Mouse (Mus musculus) c-Kit-positive CD71-negative TER-119-negative erythroid progenitor cells, embryonic 14.5 days (primary cell): Measurements from ENCODE around the gene Fam69a.
A peak's percentile ranks its signal among the peaks of the same experiment; 100 is the strongest.
"Not testable (repeated sequence)": the region's sequence is repeated elsewhere in the genome, so short reads cannot be mapped to it uniquely, and the experiment has no call there.

Experiments
- DNase-seq: peaks from one replicate; pipeline ENCODE4 v3.0.0-alpha.2; 2013; ENCODE audit warnings: low read depth

Fam69a gene

GRCm38 (mm10) chr5:107946475-107946874 is 40.4 kb downstream of the Fam69a start:
- no peak for DNase-seq

GRCm38 (mm10) chr5:107943526-107943925 is 43.4 kb downstream of the Fam69a start:
- DNase-seq, result no peak

- DNase-seq, result no peak
These were observed 43.9 kb downstream of the Fam69a start for GRCm38 (mm10) chr5:107942941-107943340.

- DNase-seq, result no peak
These were observed 45.7 kb downstream of the Fam69a start for GRCm38 (mm10) chr5:107941222-107941621.

GRCm38 (mm10) chr5:107939701-107940100 is 47.2 kb downstream of the Fam69a start:
- no peak for DNase-seq

- DNase-seq, result no peak
These were observed 48.0 kb downstream of the Fam69a start for GRCm38 (mm10) chr5:107938886-107939285.

GRCm38 (mm10) chr5:107938483-107938882 is 48.4 kb downstream of the Fam69a start:
- not testable (repeated sequence) for DNase-seq

- DNase-seq, result no peak
These were observed 50.1 kb downstream of the Fam69a start for GRCm38 (mm10) chr5:107936625-107937389.

- DNase-seq, result no peak
These were observed 51.9 kb downstream of the Fam69a start for GRCm38 (mm10) chr5:107934770-107935543.

- DNase-seq, result no peak
These were observed 53.5 kb downstream of the Fam69a start for GRCm38 (mm10) chr5:107933202-107933974.

GRCm38 (mm10) chr5:107932556-107932955 is 54.3 kb downstream of the Fam69a start:
- DNase-seq, result no peak

GRCm38 (mm10) chr5:107926550-107927249 is 60.2 kb downstream of the Fam69a start:
- no peak for DNase-seq

- no peak for DNase-seq
These were observed 62.3 kb downstream of the Fam69a start for GRCm38 (mm10) chr5:107924564-107924963.

GRCm38 (mm10) chr5:107922836-107923235 is 64.0 kb downstream of the Fam69a start:
- no peak for DNase-seq

GRCm38 (mm10) chr5:107921400-107922252 is 65.3 kb downstream of the Fam69a start:
- DNase-seq, result peak; percentile 68

- DNase-seq, result no peak
These were observed 71.6 kb downstream of the Fam69a start for GRCm38 (mm10) chr5:107915280-107915679.

GRCm38 (mm10) chr5:107911012-107911411 is 75.9 kb downstream of the Fam69a start:
- no peak for DNase-seq

- DNase-seq, result no peak
These were observed 76.7 kb downstream of the Fam69a start for GRCm38 (mm10) chr5:107910084-107910616.

GRCm38 (mm10) chr5:107909668-107910067 is 77.2 kb downstream of the Fam69a start:
- DNase-seq, result no peak

GRCm38 (mm10) chr5:107908514-107909110 is 78.3 kb downstream of the Fam69a start:
- DNase-seq, result no peak
